Mouse (Mus musculus) v-Abl transformed pro-B cells (cell line): ENCODE results near the gene Nmnat3.

Experiments used
- in situ Hi-C, 2 experiments: fragments of 400-800 bp; cut with MboI; formaldehyde crosslinking; loops; one replicate each; pipeline ENCODE4 v1.15.1; 2025; ENCODE audit not compliant: unreplicated experiment in 2 of 2

Nmnat3 gene

DNA sequence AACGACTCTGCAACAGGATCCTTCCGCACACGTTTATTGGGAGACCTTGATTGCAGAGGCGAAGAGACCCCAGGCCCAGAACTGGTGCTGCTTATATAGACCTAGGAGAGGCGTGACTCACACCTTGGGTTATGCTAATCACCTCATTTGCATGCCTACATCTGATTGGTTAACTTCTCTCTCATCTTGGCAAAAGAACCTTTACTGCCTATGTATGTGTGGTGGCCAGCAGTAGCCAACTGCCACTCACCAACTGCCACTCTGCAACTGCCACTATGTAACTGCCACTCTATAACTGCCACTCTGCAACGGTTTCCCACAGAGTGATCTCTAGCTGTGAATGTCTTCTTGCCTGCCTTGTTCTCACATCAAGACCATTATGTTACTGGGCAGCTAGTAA, at the start of gene Nmnat3:
Gene Nmnat3, plus strand, starts transcription at position 301 of the 400 bp plus-strand sequence.
- in situ Hi-C loops, result loop anchor here in 1 of 2 experiments (25.0 kb wide), 1 partner anchor 950 kb away; the partner anchor contains the start of genes Cep70 and Faiml

GRCm38 (mm10) chr9:98243481-98243880, 43.8 kb upstream of the Nmnat3 start:
- in situ Hi-C loops, result no loop called here

DNA sequence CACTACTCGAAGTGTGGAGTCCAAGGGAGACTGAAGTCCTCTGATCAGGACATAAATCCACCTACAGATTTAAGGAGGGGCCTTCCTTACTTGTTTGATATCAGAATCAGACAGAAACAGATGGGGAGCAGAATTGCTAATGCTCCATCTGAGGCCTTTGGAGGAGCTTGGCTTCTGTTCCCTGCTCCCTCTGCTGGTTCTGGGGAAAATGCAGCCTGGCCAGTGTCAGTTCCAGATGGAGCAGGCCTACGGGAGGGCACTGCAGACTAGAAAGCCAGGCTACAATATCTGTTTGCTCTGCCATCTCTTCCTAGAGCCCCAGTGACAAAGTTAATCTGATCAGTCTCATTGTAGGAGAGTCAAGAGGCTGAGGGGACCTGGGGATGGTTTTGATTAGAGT, 43.0 kb upstream of the Nmnat3 start:
- in situ Hi-C loops, result no loop called here

- in situ Hi-C loops, result no loop called here
Observed at GRCm38 (mm10) chr9:98245226-98245625, 42.0 kb upstream of the Nmnat3 start.

DNA sequence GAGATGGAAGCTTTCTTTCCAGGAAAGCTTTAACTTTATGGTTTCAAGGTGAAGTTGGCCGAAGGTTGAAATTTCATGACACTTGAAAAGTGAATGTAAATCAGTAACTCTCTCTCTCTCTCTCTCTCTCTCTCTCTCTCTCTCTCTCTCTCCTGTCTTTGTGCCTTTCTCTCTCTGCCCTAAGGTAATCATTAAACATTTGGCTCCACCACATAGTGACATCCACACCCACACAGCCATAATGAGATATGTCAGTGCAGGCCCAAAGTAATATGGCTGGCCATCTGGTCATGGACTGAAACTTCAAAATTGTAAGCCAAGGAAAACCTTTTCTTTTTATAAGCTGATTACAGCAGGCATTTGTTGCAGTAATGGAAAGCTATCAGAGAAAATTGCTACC, 40.9 kb upstream of the Nmnat3 start:
- in situ Hi-C loops, result no loop called here

- in situ Hi-C loops, result no loop called here
Observed at GRCm38 (mm10) chr9:98260210-98260609, 27.0 kb upstream of the Nmnat3 start.

DNA sequence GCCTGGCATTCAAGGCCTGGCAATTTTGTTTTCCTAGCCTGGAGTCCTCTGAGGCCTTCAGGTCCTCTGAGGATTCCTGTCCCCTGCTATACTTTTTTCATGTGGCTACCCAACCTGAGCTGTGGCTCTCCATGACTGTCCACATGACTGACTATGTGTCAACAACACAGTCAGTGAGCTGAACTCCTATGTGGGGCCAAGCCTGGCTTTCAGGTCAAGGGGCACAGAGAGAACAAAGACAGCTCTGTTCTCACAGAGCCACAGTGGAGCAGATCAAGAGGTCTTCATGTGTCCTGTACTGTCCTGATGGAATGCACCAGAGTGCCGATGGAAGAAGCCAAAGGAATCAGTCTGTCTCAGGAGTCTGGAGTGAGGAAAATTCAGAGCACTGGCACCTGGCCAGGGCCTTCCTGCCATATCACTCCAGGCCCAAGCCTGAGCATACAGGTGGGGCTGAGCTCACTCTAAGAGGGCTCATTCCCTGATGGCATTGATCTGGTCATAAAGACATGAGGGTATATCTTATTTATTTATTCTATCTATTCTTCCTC, 25.7 kb upstream of the Nmnat3 start:
- in situ Hi-C loops, result no loop called here

- in situ Hi-C loops, result no loop called here
Observed at GRCm38 (mm10) chr9:98264916-98265315, 22.3 kb upstream of the Nmnat3 start.

DNA sequence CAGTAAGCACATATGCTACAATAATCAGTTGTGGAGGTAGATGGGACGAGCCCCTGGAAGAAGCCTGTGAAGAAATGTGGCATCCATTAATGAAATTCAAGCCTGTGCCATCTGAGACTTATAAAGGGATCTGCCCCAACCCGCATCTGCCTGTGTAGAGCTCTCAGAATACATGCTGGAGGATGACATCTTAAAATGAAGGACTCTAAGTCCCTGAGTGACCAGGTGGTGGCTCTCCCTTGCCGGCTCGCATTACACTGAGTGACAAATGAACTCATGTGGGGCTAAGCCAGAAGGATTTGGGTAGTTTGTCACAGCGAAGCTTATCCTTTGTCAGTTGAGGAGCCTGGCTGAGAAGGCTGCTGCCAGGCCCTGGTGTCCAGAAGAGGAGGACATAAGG, 14.5 kb upstream of the Nmnat3 start:
- in situ Hi-C loops, result no loop called here

DNA sequence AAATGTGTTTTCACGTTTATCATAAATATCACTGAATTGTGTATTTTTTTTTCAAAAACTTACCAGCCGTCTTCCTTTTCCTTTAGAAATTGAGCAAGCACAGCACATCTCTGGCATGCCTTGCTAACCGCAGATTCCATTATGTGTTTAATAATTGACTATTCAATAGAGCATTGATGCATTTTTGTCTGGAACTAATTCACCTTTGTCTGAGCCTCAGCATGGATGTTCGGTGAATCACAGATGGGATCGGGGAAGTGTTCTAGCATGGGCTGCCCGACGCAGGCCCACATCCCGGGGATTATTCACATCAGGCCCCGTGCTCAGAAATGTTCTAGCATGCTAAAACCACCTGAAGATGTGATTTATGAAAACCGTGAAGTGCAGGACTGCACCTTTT, 12.2 kb upstream of the Nmnat3 start:
- in situ Hi-C loops, result loop anchor here in 1 of 2 experiments (25.0 kb wide), 1 partner anchor 962 kb away; the partner anchor contains the start of genes Cep70 and Faiml

DNA sequence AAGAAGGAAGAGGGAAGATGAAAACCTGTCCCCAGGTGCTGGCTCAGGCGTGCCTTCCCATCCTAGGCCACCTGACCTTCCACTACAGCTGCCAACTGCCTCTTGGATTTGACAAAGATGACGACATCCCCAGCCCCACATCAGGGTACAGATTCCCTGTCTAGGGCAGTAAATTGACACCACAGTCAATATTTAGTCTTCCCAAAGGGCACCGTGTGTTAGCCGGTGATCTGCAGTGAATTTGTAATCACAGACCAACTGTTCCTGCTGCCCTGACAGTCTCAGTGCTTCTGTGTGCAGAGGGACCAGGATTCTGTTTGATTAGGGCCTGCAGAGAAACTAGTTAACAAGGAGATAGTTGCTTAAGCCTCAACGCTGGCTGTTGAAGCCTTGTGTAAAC, 7.1 kb upstream of the Nmnat3 start:
- in situ Hi-C loops, result loop anchor here in 1 of 2 experiments (25.0 kb wide), 1 partner anchor 957 kb away; the partner anchor contains the start of genes Cep70 and Faiml

- in situ Hi-C loops, result loop anchor here in 1 of 2 experiments (25.0 kb wide), 1 partner anchor 952 kb away; the partner anchor contains the start of genes Cep70 and Faiml
Observed at GRCm38 (mm10) chr9:98285606-98286301, 1.5 kb upstream of the Nmnat3 start.

GRCm38 (mm10) chr9:98289665-98290064, 2.4 kb downstream of the Nmnat3 start:
- in situ Hi-C loops, result loop anchor here (10.0 to 25.0 kb wide), 2 partner anchors 948 to 955 kb away; partner anchors contain the start of genes Cep70 (in 2 of the 2) and Faiml (in 1 of the 2)

- in situ Hi-C loops, result loop anchor here (10.0 to 25.0 kb wide), 2 partner anchors 947 to 954 kb away; partner anchors contain the start of genes Cep70 (in 2 of the 2) and Faiml (in 1 of the 2)
Observed at GRCm38 (mm10) chr9:98290591-98290990, 3.4 kb downstream of the Nmnat3 start.

GRCm38 (mm10) chr9:98296383-98297201, 9.4 kb downstream of the Nmnat3 start:
- in situ Hi-C loops, result loop anchor here (10.0 to 25.0 kb wide), 2 partner anchors 941 to 948 kb away; partner anchors contain the start of genes Cep70 (in 2 of the 2) and Faiml (in 1 of the 2)

DNA sequence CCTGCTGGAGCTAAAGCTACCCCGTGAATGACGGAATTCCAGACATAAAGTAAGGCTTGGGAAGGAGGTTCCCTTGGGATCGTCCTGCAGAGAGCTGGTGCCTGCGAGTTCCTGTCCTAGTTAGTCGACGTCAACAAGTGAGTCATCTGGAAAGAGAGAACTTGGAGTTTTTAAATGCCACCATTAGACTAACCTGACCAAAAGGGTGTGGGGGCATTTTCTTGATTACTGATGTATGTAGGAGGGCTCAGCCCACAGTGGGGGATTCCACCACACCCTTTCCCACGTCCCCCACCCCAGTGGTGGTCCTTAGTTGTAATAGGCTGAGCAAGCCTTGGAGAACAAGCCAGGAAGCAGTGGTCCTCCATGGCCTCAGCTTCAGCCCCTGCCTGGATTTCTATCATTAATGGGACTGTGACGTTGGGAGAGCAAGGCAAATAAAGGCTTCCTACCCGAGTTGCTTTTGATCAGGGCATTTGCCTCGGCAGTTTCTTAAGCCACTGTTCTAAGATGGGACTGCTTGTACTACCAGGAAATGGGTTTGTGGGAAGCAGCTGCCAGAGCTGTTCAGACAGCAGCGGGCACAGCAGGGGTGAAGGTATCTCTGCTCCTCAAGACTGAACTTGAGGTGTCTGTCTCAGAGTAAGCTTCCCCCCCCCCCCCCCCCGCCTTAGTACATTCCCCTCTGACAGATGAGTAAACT, 10.2 kb downstream of the Nmnat3 start:
- in situ Hi-C loops, result loop anchor here (10.0 to 25.0 kb wide), 2 partner anchors 940 to 947 kb away; partner anchors contain the start of genes Cep70 (in 2 of the 2) and Faiml (in 1 of the 2)

DNA sequence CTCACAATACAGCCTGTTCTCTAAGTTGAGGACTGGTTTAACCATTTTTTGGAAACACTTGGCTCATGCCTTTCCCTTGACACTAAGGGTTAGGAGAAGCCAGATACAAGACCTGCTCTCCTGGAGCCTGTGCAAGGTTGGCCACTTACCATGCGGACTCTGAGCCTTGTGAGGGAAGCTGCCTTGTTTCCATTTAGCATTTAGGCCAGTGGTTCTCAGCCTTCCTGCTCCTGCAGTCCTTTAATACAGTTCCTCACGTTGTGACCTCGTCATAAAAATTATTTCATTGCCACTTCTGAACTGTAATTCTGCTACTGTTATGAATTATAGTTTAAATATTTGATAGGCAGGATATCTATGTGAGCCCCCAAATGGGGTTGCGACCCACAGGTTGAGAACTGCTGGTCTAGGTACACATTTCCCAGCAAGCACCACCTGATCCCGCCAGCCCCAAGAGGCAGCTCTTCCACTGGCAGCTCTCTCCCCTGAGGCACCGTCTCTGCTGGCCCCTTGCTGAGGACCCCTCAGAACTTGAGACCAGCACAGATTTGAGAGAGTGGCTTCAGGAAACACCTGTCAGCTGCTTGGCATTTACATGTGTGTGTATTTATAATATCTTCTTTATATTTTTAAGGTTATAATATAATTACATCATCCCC, 10.8 kb downstream of the Nmnat3 start:
- in situ Hi-C loops, result loop anchor here (10.0 to 25.0 kb wide), 2 partner anchors 939 to 947 kb away; partner anchors contain the start of genes Cep70 (in 2 of the 2) and Faiml (in 1 of the 2)

DNA sequence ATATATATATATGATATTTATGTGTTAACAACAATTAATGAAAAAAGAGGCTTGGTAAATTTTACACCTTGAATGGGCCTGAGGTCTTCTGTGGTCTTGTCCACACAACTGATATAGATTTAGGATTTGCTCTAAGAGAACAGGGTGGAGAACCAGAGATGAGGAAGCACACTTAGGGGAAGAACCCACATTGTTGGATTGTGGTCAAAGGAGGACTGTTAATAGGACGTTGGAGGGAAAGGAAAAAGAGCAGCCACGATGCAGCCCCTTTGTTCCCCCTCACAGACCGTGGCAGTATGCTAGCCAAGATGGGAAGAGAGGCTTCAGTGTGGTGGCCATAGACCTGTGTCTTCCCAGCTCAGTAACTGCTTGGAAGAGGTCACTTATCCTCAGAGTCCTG, 11.5 kb downstream of the Nmnat3 start:
- in situ Hi-C loops, result loop anchor here (10.0 to 25.0 kb wide), 2 partner anchors 939 to 946 kb away; partner anchors contain the start of genes Cep70 (in 2 of the 2) and Faiml (in 1 of the 2)

- in situ Hi-C loops, result loop anchor here (10.0 to 25.0 kb wide), 2 partner anchors 938 to 946 kb away; partner anchors contain the start of genes Cep70 (in 2 of the 2) and Faiml (in 1 of the 2)
Observed at GRCm38 (mm10) chr9:98299235-98299634, 12.0 kb downstream of the Nmnat3 start.
